Mouse (Mus musculus) T-cell, adult 2 months (primary cell): ENCODE results near the gene Pou2f3.

ENCODE experiments used
- DNase-seq: peaks from one replicate; pipeline ENCODE4 v3.0.0; 2022; ENCODE audit warnings: low spot score

The Pou2f3 gene

DNA sequence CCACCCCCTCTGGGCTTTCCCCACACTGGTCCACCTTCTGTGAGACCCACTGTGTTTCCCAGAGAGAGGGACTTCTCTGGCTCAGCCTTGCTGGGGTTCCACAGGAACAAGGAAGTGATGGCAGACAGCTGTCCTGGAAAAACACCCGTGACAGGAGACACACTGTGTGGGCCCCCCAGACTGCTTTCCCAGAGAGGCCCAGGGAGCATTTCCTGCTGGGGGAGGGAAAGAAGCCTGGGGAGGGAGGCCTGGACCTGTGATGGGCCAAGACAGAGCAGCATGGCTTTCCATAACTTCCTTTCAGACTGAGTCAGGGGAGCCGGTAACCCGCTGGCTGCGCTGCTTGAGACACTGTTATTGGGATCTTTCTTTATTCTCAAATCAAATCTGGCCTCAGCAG, 20.7 kb upstream of the Pou2f3 start:
- no peak for DNase-seq

DNA sequence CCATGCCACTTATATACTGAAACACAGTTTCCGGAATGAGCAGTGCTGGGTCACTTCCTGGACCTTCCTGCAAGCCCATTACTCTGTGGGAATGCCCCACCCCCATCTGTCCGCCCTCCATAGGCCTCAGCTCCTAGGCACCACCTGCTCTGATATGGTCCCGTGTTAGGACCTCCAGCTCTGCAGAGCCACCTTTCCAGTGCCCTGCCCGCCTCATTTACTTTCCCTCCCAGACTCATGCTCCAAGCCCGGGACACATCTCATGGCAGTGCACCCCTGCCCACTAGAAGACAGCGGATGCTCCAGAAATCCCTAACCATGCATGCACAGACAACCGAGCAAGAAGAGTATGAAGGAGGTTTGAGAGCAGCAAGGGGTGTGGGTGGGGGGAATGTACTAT, 19.8 kb upstream of the Pou2f3 start:
- no peak for DNase-seq

- DNase-seq, result no peak
Observed at GRCm38 (mm10) chr9:43229398-43229895, 19.3 kb upstream of the Pou2f3 start.

DNA sequence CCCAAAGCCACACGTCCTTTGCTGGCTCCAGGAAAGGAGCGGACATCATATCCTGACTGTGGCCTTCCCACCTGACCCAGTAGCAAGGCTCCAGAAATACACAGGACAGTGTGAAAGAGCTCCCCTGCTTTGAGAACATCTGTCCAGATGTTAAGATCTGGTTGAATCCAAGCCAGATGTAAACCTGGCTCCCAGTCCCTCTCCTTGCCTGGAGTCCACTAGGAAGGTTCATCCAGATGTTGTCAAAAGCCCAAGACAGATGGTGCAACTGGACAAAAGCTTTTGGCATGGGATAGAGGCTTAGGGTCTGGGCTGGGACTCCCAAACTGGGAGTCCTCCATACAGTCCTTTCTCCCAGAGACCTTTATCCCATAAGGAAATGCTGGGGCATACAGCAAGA, 18.6 kb upstream of the Pou2f3 start:
- no peak for DNase-seq

- no peak for DNase-seq
Observed at GRCm38 (mm10) chr9:43227626-43228025, 17.5 kb upstream of the Pou2f3 start.

DNA sequence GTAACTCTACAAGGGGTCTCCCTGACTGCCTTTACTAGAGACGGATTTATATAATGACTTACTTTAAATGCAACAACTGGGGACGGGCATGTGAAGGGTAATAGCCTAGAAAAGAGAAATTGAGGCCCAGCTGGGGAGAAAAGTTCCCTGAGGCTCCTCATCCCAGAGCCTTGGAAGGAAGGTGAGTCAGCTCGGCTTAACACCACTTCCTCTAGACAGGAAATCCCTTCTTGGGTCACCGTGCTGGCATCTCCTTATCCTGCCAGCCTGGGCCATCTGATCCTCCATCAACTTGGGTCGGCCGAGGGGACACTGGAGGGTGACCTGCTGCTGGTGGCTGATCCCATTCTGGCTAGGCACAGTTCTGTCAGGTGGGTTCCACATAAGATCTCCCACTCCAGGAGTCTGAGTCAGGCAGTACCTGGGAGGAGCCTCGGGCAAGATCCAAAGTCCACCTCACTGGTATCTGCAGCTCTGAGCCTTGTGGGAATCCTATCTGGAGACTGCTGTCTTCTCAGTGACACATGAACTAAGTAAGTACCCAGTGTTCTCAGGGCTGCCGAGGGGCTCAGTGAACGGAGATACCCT, 16.5 kb upstream of the Pou2f3 start:
- DNase-seq, result no peak

- no peak for DNase-seq
Observed at GRCm38 (mm10) chr9:43225481-43225880, 15.3 kb upstream of the Pou2f3 start.

GRCm38 (mm10) chr9:43224771-43225355, 14.7 kb upstream of the Pou2f3 start:
- no peak for DNase-seq

DNA sequence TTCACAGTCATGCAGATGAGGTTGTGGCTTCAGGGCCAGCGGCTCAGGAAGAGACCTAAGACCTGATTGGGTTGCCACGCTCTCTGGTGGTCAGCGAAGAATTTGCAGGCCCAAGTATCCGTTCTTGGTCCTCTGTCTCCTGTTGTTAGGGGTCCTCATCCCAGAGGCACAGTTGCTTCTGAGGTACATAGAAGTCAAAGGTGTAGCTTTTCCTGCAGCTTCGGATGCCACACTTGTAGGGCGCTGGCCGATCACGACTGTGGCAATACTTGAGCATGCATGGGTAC, 12.2 kb upstream of the Pou2f3 start:
- no peak for DNase-seq

GRCm38 (mm10) chr9:43221643-43222428, 11.7 kb upstream of the Pou2f3 start:
- peak; percentile 19 for DNase-seq

DNA sequence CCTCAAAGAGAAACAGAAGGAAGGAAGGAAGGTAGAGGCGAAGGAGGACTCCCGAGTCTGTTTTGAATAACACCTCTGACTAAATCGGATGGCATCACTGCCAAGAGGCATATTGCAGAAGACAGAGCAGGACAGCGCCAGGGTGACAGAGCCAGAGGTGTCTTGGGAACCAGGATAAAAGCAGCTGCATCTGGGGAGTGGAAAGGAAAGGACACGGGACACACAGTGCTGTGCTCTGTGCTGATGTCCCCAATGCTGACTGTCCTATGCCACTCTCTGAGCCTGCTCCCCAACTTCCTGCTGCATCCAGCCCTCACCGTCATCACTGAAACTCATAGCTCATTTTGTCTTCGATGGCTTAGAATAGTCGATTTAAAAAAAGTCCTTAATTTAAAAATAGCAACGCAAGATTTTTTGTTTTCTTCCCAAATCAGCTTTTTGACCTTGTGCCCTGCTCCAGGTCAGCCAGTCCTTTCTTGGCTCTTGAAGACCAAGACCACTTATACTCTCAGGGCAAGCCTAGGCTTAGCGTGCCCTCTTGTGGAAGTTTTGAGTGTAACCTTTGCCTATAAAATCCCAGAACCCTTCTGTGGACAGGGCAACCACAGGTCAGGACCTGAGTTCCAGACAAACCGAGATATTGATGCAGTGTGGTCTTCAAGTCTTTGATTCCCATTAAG, 742 bp upstream of the Pou2f3 start:
- no peak for DNase-seq

- no peak for DNase-seq
Observed at GRCm38 (mm10) chr9:43206022-43206390, 4.2 kb downstream of the Pou2f3 start.

- no peak for DNase-seq
Observed at GRCm38 (mm10) chr9:43205343-43206021, 4.7 kb downstream of the Pou2f3 start.

GRCm38 (mm10) chr9:43200212-43200611, 10.0 kb downstream of the Pou2f3 start:
- DNase-seq, result no peak

GRCm38 (mm10) chr9:43194001-43194400, 16.2 kb downstream of the Pou2f3 start:
- no peak for DNase-seq

DNA sequence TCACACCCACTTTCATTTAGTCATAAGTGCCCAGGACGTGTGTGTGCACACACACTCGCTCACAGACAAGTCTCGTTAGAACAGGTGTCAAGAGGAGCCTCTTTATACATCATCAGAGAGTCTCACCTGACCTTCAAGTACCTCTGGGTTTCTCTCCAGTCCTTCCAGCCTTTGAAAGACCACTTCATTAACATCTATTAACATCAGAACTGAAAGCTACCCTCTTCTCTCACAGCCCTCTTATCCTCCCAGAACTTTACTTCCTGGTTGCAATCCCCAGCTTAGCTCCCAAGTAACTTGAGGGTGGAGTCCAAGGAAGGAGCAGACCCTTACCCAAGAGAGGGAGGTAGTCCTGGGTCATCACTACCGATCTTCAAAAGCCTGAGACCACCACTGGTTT, 18.6 kb downstream of the Pou2f3 start:
- DNase-seq, result no peak

DNA sequence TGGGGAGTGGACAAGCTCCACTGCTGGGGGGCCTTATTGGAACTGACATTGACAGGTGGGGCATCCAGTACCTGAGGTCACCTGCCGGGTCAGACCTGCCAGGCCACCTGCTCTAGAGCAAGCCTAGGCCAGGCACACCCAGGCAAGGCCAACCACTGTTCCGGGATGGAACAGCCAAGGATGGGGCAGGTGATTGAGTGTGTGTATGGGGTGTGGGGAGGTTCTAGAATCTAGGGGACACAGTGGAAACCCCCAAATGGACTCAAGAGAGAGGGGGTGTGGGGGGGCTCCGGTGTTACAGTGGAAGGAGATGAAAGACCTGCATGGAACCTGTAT, 21.2 kb downstream of the Pou2f3 start:
- DNase-seq, result no peak

DNA sequence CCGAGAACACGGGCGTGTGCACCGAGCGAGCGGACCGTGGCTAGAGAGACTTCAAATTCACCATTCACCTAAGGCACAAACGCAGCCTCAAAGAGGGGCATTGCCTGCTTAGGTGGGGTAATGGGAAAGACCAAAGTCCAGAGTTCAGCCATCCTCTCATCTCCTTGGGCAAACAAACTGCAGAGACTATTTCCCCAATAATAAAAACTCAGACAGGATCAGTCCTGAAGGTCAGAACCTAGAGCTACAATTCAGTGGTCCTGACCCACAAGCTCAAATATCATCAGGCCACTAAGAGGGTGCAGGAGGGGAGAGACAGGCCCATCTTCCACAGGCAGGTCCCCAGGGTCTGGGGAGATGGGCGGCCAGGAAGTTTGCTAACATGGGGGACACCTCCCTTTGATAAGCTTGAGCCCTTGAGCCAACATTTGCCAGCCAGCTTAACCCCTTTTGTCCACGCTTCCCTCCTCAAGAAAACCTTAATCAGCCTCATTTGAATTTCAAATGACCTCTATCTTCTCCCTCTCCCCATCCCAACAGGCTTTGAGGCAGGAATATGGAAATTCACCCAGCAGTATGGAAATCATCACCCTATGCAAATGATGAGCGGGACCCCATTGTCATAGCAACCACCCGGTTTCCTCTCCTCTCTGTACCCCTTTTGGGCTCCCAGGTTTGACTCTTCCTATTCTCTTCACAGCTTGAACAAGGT, 21.7 kb downstream of the Pou2f3 start:
- no peak for DNase-seq

GRCm38 (mm10) chr9:43179614-43180013, 30.6 kb downstream of the Pou2f3 start:
- no peak for DNase-seq

DNA sequence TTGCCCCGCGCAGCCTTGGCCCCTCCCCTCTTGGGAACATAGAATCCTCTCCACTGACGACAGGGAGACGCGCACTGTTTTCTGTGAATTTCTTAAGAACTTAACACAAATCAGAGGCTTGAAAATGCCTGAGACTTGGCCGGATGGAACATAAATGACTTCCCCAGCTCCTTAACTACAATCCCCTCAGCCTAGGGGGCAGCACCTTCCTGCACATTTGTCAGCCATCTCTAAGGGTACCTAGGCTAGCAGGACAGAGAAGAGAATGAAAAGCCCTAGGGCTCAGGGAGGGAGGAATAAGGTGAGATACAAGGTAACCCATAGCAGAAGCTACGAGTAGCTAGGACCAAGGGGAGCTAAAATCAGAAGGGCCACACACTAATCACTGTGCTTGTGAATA, 32.0 kb downstream of the Pou2f3 start:
- DNase-seq, result no peak

GRCm38 (mm10) chr9:43167081-43167480, 43.1 kb downstream of the Pou2f3 start:
- DNase-seq, result no peak

DNA sequence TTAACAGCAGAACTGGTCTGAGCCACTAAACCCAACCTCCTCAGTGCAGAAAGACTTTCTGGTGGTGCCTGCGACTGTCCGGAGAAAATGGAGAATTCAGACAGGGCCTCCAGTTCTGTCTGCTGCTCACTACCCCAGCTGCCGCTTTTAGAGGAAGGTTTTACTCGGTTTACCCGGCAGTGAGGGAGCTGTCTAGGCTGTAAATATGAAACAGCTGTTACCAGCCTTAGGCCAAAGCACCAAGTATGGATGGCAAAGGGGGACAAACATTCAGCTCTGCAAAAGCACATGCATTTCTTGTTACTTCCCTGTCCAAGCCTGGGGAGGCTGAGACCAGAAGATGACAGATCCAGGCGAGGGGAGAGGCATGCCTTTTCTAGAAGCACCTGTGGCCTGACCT, 43.8 kb downstream of the Pou2f3 start:
- no peak for DNase-seq
